Mouse (Mus musculus) lung, postnatal 10 days (tissue): ENCODE data around the gene Ate1.
"Not testable (repeated sequence)": the region's sequence is repeated elsewhere in the genome, so short reads cannot be mapped to it uniquely, and the experiment has no call there.

ENCODE experiments used
- DNase-seq: peaks from one replicate; pipeline ENCODE4 v3.0.0; 2021

Ate1 gene

GRCm38 (mm10) chr7:130520812-130521422 is 748 bp upstream of the Ate1 start:
- DNase-seq = no peak

GRCm38 (mm10) chr7:130519096-130520048 is 797 bp downstream of the Ate1 start:
- peak; percentile 99 for DNase-seq

DNA sequence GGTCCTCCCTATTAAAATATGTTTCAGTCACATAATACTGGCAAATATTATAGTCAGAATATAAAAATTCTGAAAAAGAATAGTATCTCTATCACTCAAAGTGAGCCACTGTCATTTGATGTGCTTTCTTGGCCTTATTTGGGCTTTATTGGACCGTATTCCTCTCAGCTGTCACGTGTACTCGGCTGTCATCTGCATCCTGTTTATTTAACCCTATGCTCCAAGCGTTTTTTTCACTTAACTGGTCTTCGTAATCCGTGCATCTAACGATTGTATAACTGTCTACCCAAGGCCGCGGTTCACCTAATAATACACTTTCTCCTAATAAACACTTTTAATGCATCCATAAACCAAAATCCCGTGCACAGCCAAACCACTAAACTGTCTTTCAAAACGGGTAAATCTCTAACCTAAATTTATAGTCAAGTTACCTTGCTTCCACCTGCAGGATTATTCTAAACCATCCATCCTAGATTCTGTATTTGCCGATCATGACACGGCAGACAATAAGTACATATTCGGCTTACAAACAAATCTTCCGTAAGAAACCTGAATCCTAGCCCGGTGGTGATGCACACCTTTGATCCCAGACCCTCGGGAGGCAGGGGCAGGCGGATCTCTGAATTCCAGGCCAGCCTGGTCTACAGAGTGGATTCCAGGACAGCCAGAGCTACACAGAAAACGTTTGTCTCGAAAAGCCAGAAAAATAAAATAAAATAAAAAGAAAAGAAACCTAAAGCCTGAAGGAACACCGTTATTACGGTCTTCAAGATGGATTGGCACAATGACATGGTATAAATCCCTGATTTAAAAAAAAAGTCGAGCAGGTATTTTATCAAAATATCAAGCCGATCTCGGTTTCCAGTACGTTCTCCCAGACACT is 1.7 kb downstream of the Ate1 start:
- DNase-seq = peak; percentile 34

DNA sequence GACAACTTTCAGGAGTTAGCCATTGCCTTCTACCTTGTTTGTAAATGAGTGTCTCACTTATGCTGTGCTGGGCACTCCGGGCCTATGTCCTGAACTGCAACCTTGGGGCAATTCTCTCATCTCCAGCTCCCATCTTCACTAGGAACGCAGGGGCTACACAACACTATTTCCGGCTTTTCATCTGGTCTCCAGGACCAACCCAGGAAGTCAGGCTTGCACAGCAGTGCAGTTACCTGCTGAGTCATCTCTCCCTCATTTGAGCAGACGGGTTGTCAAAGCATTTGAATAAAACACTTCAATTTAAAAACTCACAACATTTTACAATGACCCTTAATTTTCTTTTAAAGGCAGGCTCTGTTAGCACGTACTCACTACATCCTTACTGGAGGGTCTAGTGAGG is 9.9 kb downstream of the Ate1 start:
- DNase-seq = no peak

DNA sequence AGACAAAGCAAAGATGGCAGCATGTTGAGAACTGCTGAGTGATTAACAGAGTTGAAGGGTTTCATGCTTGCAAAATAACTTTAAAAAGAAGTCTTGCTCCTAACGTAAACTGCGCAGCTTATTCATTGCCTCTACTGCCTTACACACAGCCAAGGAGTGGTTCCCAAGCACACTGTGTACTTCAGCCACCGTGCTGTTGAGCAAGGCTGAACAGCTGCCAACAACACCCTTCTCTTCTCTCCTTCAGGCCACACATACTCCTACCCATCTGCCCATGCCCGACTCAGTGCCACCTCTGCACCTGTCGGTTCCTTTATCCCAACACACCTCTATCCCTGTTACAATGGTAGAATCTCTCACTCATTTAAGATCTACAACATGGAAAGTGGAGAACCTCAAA is 17.2 kb downstream of the Ate1 start:
- no peak for DNase-seq

DNA sequence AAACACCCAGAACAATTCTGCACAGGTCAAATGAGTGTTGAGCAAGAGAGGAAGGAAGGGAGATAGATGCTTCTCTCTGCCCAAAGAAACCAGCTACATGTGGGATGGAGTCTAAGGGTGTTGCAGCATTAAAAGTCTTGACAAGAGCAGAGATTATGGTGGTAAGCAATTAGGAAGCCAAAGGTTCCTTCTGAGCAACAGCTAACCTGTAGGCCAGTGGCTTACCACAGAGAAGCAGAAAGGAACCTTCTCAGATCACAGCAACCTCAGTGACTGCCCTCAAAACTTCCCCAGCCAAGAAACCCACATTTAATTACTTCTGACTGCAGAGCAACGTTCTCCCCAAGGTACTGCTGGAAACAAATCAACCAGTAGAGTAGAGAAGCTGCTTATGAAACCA is 18.7 kb downstream of the Ate1 start:
- DNase-seq = no peak

GRCm38 (mm10) chr7:130493346-130493745 is 26.8 kb downstream of the Ate1 start:
- DNase-seq = no peak

DNA sequence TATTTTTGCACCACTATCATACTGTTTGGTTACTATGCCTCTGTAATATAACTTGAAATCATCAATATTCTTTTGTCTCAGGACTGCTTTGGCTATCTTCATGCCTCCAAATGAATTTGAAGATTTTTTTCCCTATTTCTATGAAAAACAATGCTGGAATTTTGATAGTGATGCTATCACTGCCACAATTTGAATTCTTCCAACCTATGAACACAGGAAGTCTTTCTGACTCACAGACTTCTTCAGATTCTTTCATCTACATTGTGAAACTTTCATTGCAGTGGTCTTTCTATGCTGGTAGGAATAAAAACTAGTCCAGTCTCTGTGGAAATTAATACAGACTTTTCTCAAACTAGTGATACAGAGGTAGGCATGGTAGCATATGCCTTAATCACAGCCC is 28.1 kb downstream of the Ate1 start:
- no peak for DNase-seq

GRCm38 (mm10) chr7:130479003-130479402 is 41.2 kb downstream of the Ate1 start:
- DNase-seq = not testable (repeated sequence)

DNA sequence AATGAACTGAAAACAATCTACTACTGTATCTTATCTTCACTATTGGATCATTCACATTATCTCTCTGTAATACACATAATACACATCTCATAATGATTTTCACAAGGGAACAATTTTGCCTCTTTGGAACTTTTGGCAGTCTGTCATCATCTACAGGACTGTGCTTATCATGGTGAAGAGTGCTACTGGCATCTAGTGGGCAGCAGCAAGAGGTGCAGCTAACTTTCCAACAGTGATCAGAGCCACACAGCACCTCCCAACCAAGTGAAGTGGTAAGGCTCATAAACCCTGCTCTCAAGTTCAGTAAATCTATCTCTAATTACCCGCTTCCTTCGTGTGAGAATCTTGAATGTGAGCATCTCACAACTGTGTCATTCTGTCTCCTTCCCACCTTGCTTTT is 44.2 kb downstream of the Ate1 start:
- DNase-seq = peak; percentile 61

GRCm38 (mm10) chr7:130473881-130474280 is 46.3 kb downstream of the Ate1 start:
- DNase-seq = no peak

- DNase-seq = no peak
These were observed 47.5 kb downstream of the Ate1 start for GRCm38 (mm10) chr7:130472683-130473082.

- no peak for DNase-seq
These were observed 49.1 kb downstream of the Ate1 start for GRCm38 (mm10) chr7:130471045-130471444.

DNA sequence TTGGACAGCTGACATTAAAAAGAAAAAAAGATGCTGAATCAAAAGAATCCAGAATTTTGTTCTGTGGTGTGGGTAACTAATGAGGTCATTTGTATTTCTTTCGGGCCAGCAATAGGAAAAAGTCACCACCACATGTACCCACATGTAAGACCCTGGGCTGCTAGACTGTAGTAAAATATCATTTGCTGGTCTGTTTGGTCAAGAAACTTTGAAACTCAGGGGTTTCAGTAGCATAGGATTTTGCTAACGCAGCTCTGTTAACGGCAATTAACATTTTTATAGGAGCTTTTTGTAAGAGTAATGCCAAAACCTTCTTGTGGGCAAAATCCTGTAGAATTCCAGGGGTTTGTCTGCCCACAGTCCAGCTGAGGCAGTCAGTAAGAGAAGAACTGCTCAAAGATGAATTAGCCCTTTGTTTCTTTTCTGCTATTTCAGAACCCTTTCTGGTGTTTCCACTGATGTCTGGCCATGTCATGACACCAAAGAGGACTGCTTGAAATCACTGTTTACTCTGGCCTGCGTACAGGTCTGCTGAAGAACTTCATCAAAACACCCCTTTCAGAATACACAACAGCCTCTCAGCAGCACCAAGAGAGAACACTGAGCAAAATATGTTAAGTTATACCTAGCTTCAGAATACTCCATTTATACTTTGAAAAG is 64.5 kb downstream of the Ate1 start:
- DNase-seq = no peak

DNA sequence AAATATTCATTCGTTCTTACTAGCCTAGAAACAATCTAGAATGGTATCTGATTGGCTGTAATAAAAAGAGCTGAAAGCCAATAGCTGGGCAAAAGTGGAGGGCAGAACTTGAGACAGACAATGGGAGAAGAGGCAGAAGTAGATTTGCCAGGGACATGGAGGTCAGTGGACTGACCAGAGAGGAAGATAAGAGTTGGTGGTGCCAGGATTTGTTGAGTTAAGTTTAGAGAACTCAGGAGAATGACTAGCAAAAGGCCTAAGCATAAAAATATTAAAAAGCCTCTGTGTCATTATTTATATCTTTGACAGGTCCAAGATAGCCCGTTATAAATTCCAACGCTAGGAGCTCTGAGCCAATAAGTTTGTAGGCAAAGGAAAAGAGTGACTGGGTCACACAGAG is 65.9 kb downstream of the Ate1 start:
- no peak for DNase-seq

GRCm38 (mm10) chr7:130435776-130436175 is 84.4 kb downstream of the Ate1 start:
- no peak for DNase-seq

DNA sequence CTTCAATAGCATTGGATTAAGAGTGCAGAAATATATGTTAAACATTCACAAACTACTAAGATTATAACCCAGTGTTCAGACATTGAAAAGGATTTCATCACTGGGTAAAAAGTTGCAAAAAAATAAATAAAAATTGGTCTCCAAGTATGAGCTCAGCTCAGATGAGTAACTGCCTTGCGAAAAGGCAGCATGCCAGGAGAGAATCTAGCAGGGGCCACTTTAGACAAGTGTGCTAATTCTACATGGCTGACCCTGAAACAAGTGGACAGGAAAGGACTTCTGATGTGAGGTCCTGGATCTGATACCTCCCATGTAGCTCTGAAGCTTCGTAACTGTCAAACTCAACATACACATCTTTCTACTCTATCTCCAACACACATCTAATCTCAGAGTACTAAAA is 88.0 kb downstream of the Ate1 start:
- DNase-seq = peak; percentile 24

GRCm38 (mm10) chr7:130426586-130426985 is 93.6 kb downstream of the Ate1 start:
- no peak for DNase-seq

- DNase-seq = no peak
These were observed 94.2 kb downstream of the Ate1 start for GRCm38 (mm10) chr7:130425991-130426390.

DNA sequence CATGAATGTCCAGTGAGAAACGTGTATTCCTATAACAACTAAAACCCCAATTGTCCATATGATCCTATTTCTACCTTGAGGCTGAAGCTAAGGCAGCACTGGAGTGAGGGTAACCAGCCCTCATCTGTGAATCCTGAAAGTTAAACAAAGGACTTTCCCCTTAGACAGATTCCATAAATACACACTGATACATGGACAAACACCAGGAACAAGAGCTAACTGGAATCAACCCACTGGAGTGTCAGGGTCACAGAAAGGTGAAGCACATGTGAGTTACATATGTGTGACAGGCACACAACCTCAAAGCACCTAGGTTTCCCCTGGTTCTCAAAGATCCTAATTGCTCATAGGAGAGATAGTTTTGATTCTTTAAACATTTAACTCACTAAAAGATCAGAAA is 100.2 kb downstream of the Ate1 start:
- no peak for DNase-seq

- DNase-seq = no peak
These were observed 112.5 kb downstream of the Ate1 start for GRCm38 (mm10) chr7:130407622-130408021.

DNA sequence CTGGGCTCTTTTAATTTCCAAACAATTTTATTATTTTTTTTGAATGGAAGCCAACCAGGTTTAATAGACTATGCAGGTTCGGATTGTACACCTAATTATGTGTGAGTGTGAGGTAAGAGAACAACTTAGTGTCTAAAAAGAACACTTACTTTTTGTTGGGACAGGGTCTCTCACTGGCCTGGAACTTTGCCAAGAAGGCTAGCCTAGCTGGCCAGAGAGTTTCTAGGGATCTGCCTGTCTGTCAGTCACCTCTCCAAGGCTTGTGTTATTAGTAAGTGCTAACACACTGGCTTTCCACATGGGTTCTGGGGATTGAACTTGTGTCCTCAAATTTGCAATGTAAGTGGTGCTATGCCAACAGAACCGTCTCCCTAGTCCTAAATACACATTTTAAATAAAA is 116.8 kb downstream of the Ate1 start:
- DNase-seq = no peak

DNA sequence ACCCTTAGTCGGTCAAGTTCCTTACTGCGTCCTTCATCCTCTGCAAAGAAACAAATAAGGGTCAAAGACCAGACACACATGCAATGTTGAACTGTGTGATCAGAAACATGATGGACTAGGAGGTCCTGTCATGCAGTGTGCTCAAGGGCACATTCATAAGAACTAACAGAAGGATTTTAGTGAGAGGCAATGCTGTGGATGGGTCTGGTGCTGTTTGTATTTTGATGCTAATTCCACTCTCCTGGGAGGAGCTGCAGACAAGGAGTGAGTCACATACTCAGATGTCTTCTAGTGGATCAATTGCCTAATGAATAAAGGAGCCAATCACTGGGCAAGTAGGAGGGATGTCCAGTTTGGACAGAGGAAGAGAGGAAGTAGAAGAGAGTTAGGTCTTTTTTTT is 125.5 kb downstream of the Ate1 start:
- DNase-seq = no peak
